Mouse (Mus musculus) midbrain, embryonic 16.5 days (tissue): Measurements from ENCODE around the gene Cbx5. TPM values are rescaled to one million over a fixed set of nuclear protein-coding genes. Genes with fewer than 3 reads are reported as not detected.
"Not testable (repeated sequence)": the region's sequence is repeated elsewhere in the genome, so short reads cannot be mapped to it uniquely, and the experiment has no call there.

Experiments used
- ATAC-seq: fragments of 200-750 bp; cut with Nextera tagmentation; 2 replicates; pipeline ENCODE4 v1.8.0; 2017; ENCODE audit warnings: moderate TSS enrichment
- H3K27ac ChIP-seq: fragments of 300-500 bp; sonication (generic); 2 replicates; pipeline ENCODE4 v1.5.1; 2014; ENCODE audit warnings: mild to moderate bottlenecking, low read length, mixed read lengths
- H3K27me3 ChIP-seq: fragments of 300-500 bp; sonication (generic); 2 replicates; pipeline ENCODE4 v1.6.1; 2014; ENCODE audit warnings: low read depth, low read length, mixed read lengths; ENCODE audit not compliant: control insufficient read depth, insufficient read depth
- H3K36me3 ChIP-seq: fragments of 300-500 bp; sonication (generic); 2 replicates; pipeline ENCODE4 v1.6.1; 2014; ENCODE audit warnings: mild to moderate bottlenecking, low read length, moderate library complexity, mixed read lengths; ENCODE audit not compliant: control insufficient read depth, insufficient read depth
- H3K4me1 ChIP-seq: fragments of 300-500 bp; sonication (generic); 2 replicates; pipeline ENCODE4 v1.6.1; 2014; ENCODE audit warnings: mild to moderate bottlenecking, low read length, mixed read lengths; ENCODE audit not compliant: control insufficient read depth, insufficient read depth
- H3K4me2 ChIP-seq: fragments of 300-500 bp; sonication (generic); 2 replicates; pipeline ENCODE4 v1.6.1; 2014; ENCODE audit warnings: mild to moderate bottlenecking, low read length, mixed read lengths
- H3K4me3 ChIP-seq: fragments of 300-500 bp; sonication (generic); 2 replicates; pipeline ENCODE4 v1.5.1; 2014; ENCODE audit warnings: low read depth, mild to moderate bottlenecking, low read length, moderate library complexity, mixed read lengths
- H3K9ac ChIP-seq: fragments of 300-500 bp; sonication (generic); 2 replicates; pipeline ENCODE4 v1.6.1; 2014; ENCODE audit warnings: low read depth, low read length, mixed read lengths
- H3K9me3 ChIP-seq: fragments of 300-500 bp; sonication (generic); replicated peaks from 2 replicates; pipeline ENCODE4 v1.6.1; 2014; ENCODE audit warnings: mild to moderate bottlenecking, low read length, mixed read lengths; ENCODE audit not compliant: control insufficient read depth, poor library complexity, severe bottlenecking
- WGBS: fragments of 180-500 bp; shearing (Covaris S2); extraction: QIAGEN DNeasy Blood & Tissue Kit; methylation state at CpG from one replicate; pipeline ENCODE4 v1.1.7; 2014; 5-methylcytosine and 5-hydroxymethylcytosine counted together
- polyA plus RNA-seq: library from polyadenylated mRNA; unstranded; fragments of >200 nt; fragmentation: Nextera tagmentation; extraction: Ambion mirVana; gene quantifications from 2 replicates; pipeline ENCODE4 v1.2.1, GENCODE M21; 2015

Cbx5 gene
- polyA plus RNA-seq, result 139 and 151 TPM in 2 replicates

DNA sequence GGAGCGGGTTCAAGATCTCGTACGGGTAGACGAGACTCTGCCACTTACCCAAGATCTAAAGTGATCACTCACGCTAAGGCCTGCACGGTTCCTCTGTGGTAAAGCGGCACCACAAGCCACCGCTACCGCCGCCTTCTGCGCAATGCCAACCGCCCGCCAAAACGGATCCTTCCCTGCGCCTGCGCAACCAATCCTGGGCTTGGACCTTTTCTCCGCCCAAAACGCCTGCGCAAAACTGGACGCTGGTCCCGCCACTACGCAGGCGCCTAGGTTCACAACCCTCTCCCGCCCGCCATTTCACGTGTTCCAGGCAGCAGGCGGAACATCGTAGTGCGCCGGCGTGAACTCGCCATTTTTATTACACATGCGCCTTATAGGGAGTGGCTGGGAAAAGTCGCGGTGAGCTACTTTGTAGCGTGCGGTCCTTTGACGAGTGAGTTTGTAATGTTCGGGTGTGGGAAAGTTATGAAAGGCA, at the start of gene Cbx5:
Cbx5 (minus strand) TSS at position 132 of the 475 bp plus-strand sequence.
- Histone ChIP-seq H3K36me3 (peaks cover 16% of the 10 kb centered on the region), H3K4me3 (peak within 1 kb of the TSS; percentile 65), H3K4me1 (peaks cover 40% of the 10 kb centered on the region), H3K9me3 (no peaks in the 10 kb centered on the region), H3K27me3 (no peaks in the 10 kb centered on the region), H3K9ac (peak within 1 kb of the TSS; percentile 72), H3K27ac (peak within 1 kb of the TSS; percentile 93), H3K4me2 (peak within 1 kb of the TSS; percentile 81)
- WGBS, result under 1% methylated on average over 39 of the region's 39 CpGs
- ATAC-seq, result peak; percentile 94

DNA sequence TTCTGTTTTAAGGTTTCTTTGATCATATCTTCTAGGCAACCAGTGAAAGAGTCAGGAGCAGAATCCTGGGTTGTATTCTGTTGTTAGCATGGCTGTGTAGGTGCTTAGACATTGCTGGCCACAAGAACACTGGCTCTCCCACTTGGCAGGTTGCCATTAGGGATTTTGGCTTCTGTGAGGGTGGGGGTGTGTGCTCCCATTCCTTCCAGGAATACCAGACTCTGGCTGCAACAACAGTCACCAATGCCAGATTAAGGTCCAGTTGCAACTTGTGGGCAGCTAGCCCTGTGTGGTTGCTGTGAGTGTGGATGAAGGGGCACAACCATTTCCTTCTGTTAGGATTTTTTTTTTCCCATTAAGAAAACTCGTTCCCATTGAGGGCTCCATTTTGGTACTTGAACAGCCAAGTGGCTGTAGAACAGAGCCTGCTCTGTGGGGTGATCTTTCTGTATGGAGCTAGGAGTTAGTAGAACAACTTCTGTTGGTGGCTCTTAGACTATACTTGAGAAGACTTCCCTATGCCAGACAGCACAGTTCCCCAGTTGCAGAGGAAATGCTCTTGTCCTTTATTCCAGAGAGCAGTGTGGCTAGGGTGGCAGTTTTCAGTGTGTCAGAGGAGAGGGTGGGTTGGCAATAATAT, 46.3 kb upstream of the Cbx5 start:
- Histone ChIP-seq H3K27ac (peak overlapping the region; percentile 48), H3K4me1 (no peaks in the 10 kb centered on the region; the same call in 1 of the 2 replicates), H3K4me2 (no peak overlapping the region), H3K9me3 (no peaks in the 10 kb centered on the region), H3K36me3 (no peaks in the 10 kb centered on the region), H3K9ac (no peak overlapping the region), H3K27me3 (no peaks in the 10 kb centered on the region), H3K4me3 (no peak overlapping the region)
- ATAC-seq, result peak; percentile 82
- 68% methylated on average over 1 of the region's 1 CpGs for whole genome bisulfite sequencing

DNA sequence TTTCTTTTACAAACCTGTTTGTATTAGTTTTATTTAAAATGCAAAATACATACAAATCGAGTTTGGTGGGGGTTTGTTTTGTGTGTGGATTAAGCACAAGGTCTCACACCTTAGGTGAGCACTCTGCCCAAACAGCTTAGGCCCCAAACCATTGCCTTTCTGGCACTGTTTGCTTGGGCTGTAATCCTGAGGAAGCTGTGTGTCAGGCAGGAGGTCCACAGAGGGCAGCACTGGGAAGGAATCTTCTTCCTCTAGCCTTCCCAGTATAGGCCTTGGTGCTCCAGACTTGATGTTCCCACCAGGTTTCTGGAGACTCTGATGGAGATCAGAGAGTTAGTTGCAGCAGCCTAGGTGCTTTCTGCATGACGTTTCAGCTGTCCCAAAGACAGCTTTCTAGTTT, 45.0 kb upstream of the Cbx5 start:
- H3K4me3 ChIP-seq, result no peak overlapping the region
- H3K9me3 ChIP-seq, result no peaks in the 10 kb centered on the region
- 0 out of 2 replicates have a peak overlapping the region, but pooled peaks have one; percentile 43 for H3K27ac ChIP-seq
- no peak overlapping the region for H3K4me2 ChIP-seq
- no peak for ATAC-seq
- H3K36me3 ChIP-seq, result no peaks in the 10 kb centered on the region
- 38% methylated on average over 2 of the region's 2 CpGs for WGBS
- H3K9ac ChIP-seq, result no peak overlapping the region
- H3K4me1 ChIP-seq, result no peaks in the 10 kb centered on the region; the same call in 1 of the 2 replicates
- H3K27me3 ChIP-seq, result no peaks in the 10 kb centered on the region

DNA sequence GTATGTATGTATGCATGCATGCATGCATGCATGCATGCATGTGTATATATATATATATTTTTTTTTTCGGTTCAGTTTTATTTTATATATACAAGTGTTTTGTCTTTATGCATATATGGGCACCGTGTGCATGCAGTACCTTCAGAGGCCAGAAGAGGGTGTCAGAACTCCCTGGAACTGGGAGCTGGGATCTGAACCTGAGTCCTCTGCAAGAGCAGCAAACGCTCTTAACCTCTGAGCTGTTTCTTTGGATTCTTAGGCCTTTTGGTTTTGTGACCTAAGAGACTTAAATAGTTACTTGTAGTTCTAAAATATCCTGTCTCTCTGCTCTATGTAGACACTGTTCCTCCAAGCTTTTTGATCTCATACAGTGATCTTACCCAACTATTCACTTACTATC, 44.5 kb upstream of the Cbx5 start:
- Histone ChIP-seq H3K27me3 (no peaks in the 10 kb centered on the region), H3K27ac (no peak overlapping the region), H3K4me2 (no peak overlapping the region), H3K4me3 (no peak overlapping the region), H3K9me3 (no peaks in the 10 kb centered on the region), H3K36me3 (no peaks in the 10 kb centered on the region), H3K4me1 (no peaks in the 10 kb centered on the region), H3K9ac (no peak overlapping the region)
- 51% methylated on average over 3 of the region's 3 CpGs for WGBS
- no peak for ATAC-seq

DNA sequence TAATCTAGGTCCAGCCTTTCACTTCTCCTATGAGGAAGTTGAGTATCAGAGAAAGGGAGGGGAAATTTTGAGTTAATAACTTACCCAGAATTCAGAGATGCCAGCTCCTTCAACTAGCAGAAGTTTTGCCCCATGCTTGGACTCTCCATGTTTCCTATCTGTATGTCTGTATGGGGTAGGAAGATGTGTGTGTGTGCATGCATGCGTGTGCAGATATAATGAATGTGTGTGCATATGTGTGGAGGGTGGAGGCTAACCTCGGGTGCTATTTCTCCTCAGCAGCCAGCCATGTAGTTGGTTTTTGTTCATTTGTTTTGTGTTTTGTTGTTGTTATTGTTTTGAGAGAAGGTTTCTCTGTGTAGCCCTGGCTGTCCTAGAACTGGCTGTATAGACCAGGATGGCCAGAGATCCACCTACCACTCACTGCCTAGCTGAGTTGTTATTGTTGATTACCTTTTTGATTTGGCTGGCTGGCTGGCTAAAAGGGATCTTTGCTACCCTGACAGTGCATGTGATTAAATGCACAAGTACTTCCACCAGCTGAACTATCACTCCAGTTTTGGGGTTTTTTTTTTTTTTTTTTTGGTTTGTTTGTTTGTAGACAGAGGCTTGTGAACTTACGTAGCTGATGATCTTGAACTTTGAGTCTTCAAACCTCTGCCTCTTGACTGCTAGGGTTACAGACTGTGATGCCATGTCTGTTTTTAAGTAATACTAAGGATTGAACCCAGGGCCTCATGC, 42.0 kb upstream of the Cbx5 start:
- H3K4me3 ChIP-seq, result no peak overlapping the region
- 89% methylated on average over 3 of the region's 3 CpGs for WGBS
- H3K9me3 ChIP-seq, result no peaks in the 10 kb centered on the region
- no peak overlapping the region for H3K27ac ChIP-seq
- H3K27me3 ChIP-seq, result no peaks in the 10 kb centered on the region
- H3K36me3 ChIP-seq, result no peaks in the 10 kb centered on the region
- no peaks in the 10 kb centered on the region for H3K4me1 ChIP-seq
- ATAC-seq, result no peak
- H3K9ac ChIP-seq, result no peak overlapping the region
- no peak overlapping the region for H3K4me2 ChIP-seq

DNA sequence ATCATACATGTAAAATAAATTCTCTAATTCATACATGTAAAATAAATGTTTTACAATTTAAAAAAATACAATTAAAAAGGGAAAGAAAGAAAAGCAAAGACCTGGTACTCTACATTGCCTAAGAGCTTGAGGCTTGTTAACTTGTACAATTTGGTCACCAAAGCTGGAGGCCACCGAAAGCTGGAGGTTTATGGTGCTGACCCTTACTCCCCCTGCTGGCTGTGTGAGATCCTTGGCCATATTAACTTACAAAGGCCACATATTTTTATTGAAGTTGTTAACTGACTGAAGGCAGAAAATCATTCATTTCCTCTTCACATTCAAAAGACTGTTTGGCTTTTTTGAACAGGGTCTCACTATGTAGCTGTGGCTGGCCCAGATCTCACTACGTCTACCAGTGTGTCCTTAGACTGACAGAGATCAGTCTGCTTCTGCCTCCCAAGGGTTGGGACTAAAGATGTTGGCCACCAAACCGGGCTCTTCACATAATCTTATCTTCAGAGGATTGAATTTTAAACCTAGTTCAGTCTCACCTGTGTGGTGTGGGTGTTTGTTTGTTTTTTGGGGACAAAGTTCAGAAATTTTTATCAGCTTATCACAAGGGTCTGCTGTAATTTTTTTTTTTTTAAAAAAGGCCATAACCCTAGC, 41.3 kb upstream of the Cbx5 start:
- ATAC-seq, result no peak
- no peaks in the 10 kb centered on the region for H3K4me1 ChIP-seq
- 73% methylated on average over 3 of the region's 3 CpGs for WGBS
- H3K27ac ChIP-seq, result no peak overlapping the region
- no peaks in the 10 kb centered on the region for H3K9me3 ChIP-seq
- no peak overlapping the region for H3K4me2 ChIP-seq
- H3K4me3 ChIP-seq, result no peak overlapping the region
- H3K9ac ChIP-seq, result no peak overlapping the region
- H3K36me3 ChIP-seq, result no peaks in the 10 kb centered on the region
- H3K27me3 ChIP-seq, result no peaks in the 10 kb centered on the region

DNA sequence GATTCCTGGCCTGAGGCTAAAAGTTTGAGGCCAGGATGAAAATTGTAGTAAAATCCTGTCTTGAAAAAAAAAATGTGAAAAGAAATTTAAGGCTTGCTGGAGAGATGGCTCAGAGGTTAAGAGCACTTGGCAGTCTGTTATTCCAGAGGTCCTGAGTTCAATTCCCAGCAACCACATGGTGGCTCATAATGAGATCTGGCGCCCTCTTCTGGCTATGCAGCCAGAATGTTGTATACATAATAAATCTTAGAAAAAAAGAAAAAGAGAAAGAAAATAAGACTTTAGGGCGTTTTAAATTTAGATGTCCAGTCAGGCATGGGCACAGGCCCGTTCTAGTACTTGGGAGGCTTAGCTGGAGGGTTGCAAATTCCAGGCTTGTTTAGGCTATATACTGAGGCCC, 40.1 kb upstream of the Cbx5 start:
- H3K27ac ChIP-seq, result no peak overlapping the region
- H3K4me2 ChIP-seq, result no peak overlapping the region
- no peaks in the 10 kb centered on the region for H3K27me3 ChIP-seq
- ATAC-seq, result no peak
- peaks cover under 1% of the 10 kb centered on the region; the same call in 1 of the 2 replicates for H3K4me1 ChIP-seq
- no peaks in the 10 kb centered on the region for H3K36me3 ChIP-seq
- no peak overlapping the region for H3K9ac ChIP-seq
- H3K9me3 ChIP-seq, result no peaks in the 10 kb centered on the region
- H3K4me3 ChIP-seq, result no peak overlapping the region
- WGBS, result 65% methylated on average over 3 of the region's 3 CpGs

DNA sequence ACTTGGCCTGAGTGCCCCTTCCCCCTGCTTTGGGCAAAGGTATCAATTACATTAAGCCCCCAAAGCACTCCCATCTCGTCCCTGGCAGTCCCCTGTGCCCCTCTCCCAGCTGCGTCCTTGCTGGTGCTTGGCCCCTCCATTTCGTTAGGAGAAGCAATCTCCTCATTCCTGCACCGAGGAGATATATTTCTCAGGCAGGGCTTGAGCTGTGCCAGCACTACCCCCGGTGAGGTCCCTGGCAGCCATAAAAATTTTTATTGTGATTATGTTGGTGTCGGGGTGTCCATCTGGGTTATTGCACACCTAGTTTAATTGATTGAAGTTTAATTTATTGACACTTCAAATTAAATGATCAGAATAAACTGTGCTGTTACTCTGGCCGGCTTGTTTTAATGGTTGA, 38.3 kb upstream of the Cbx5 start:
- no peaks in the 10 kb centered on the region for H3K27me3 ChIP-seq
- peaks cover 15% of the 10 kb centered on the region for H3K4me1 ChIP-seq
- no peak overlapping the region for H3K4me3 ChIP-seq
- no peaks in the 10 kb centered on the region for H3K9me3 ChIP-seq
- no peak overlapping the region for H3K27ac ChIP-seq
- 79% methylated on average over 7 of the region's 7 CpGs for WGBS
- no peak for ATAC-seq
- no peaks in the 10 kb centered on the region for H3K36me3 ChIP-seq
- H3K4me2 ChIP-seq, result no peak overlapping the region
- H3K9ac ChIP-seq, result no peak overlapping the region

DNA sequence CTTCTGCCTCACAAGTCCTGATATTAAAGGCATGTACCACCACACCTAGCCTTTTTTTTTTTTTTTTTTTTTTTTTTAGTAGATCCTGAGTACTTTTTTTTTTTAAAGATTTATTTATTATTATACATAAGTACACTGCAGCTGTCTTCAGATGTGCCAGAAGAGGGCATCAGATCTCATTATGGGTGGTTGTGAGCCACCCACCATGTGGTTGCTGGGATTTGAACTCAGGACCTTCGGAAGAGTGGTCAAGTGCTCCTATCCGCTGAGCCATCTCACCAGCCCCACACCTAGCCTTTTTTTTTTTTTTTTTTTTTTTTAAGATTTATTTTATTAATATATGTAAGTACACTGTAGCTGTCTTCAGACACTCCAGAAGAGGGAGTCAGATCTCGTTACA, 36.3 kb upstream of the Cbx5 start:
- H3K4me1 ChIP-seq, result peaks cover 15% of the 10 kb centered on the region
- H3K36me3 ChIP-seq, H3K27ac ChIP-seq, H3K9ac ChIP-seq, H3K9me3 ChIP-seq, H3K4me2 ChIP-seq, H3K27me3 ChIP-seq, ATAC-seq, H3K4me3 ChIP-seq: not testable (repeated sequence)
- WGBS, result 98% methylated on average over 2 of the region's 3 CpGs
